Mouse (Mus musculus) small intestine, adult 10 weeks (tissue): ENCODE measurements around the gene Sat1. TPM values are rescaled to one million over a fixed set of nuclear protein-coding genes. Genes with fewer than 3 reads are reported as not detected.

ENCODE experiments used
- polyA plus RNA-seq: library from polyadenylated mRNA; stranded (reverse); fragments of 350-450 nt; fragmentation: Illumina TruSeq; extraction: RNeasy Lipid Tissue Mini Kit (QIAGEN cat#74804); gene quantifications from one replicate; pipeline ENCODE4 v1.2.3, GENCODE M21; 2014; ENCODE audit warnings: low replicate concordance

The Sat1 gene
- polyA plus RNA-seq = 551 TPM

GRCm38 (mm10) chrX:155216271-155216670 is at the start of gene Sat1:
Gene Sat1, minus strand, starts transcription at chrX:155216449.

GRCm38 (mm10) chrX:155262235-155262914 is 46.1 kb upstream of the Sat1 start, which contains the start of gene Acot9:
Gene Acot9, plus strand, starts transcription at chrX:155262443.

Other genes starting within 250 kb of the Sat1 start
- gene Magea8, start 220.6 kb downstream of the Sat1 start, polyA plus RNA-seq = not detected
- gene Magea5, start 153.3 kb downstream of the Sat1 start, polyA plus RNA-seq = not detected
- not detected for gene Magea1, start 126.7 kb downstream of the Sat1 start, polyA plus RNA-seq
- not detected for gene Magea2, start 122.8 kb downstream of the Sat1 start, polyA plus RNA-seq
- not detected for gene Cldn34b2, start 88.0 kb downstream of the Sat1 start, polyA plus RNA-seq
- 137 TPM for gene Acot9, start 46.0 kb upstream of the Sat1 start, polyA plus RNA-seq
- 69.6 TPM for gene Prdx4, start 124.3 kb upstream of the Sat1 start, polyA plus RNA-seq